Comparison of ENCODE assay signal across 29 mouse cellular contexts in genomic region chr14:99411835-99412234, GRCm38 (mm10).
"Had no signal": no experiment of that assay in that cellular context is flagged by ENCODE, and none has a peak within 500 bp of the region (broad histone marks: within the 10 kb centered on the region; RNA-seq: fewer than 3 reads in every experiment).

No protein-coding gene starts in this region.

- H3K27me3 ChIP-seq: limb, embryonic 12.5 days; limb, embryonic 13.5 days; liver, embryonic 12.5 days; liver, embryonic 13.5 days; liver, embryonic 15.5 days; lung, embryonic 15.5 days; megakaryocyte, embryonic 14.5 days; midbrain, embryonic 13.5 days; midbrain, embryonic 15.5 days; neural tube, embryonic 12.5 days had no signal

- H3K9ac ChIP-seq: limb, embryonic 12.5 days; limb, embryonic 13.5 days; liver, embryonic 12.5 days; liver, embryonic 13.5 days; liver, embryonic 14.5 days; liver, embryonic 15.5 days; liver, postnatal 0 days; lung, embryonic 14.5 days; lung, embryonic 15.5 days; midbrain, embryonic 12.5 days; midbrain, embryonic 13.5 days; midbrain, embryonic 15.5 days; neural tube, embryonic 12.5 days had no signal

- H3K36me3 ChIP-seq: limb, embryonic 12.5 days; limb, embryonic 13.5 days; liver, embryonic 12.5 days; liver, embryonic 13.5 days; liver, embryonic 15.5 days; lung, embryonic 15.5 days; midbrain, embryonic 10.5 days; midbrain, embryonic 12.5 days; midbrain, embryonic 13.5 days; midbrain, embryonic 15.5 days; neural tube, embryonic 12.5 days had no signal

- H3K4me3 ChIP-seq: left cerebral cortex, adult 2 months; limb, embryonic 12.5 days; limb, embryonic 13.5 days; liver, embryonic 12.5 days; liver, embryonic 13.5 days; liver, embryonic 15.5 days; lung, embryonic 15.5 days; megakaryocyte, embryonic 14.5 days; midbrain, embryonic 10.5 days; midbrain, embryonic 12.5 days; midbrain, embryonic 13.5 days; midbrain, embryonic 15.5 days; myocyte; neural tube, embryonic 12.5 days had no signal

- DNase-seq: left cerebral cortex, postnatal 4 days; liver; liver, embryonic 13.5 days; liver, postnatal 0 days; lung, adult 18-20 months; lung, adult 2 months; lung, embryonic 14.5 days; lung, postnatal 10 days; lung, postnatal 14 days; lung, postnatal 36 days; midbrain, embryonic 14.5 days had no signal

- H3K27ac ChIP-seq: left cerebral cortex, adult 2 months; limb, embryonic 12.5 days; limb, embryonic 13.5 days; liver, embryonic 12.5 days; liver, embryonic 13.5 days; liver, embryonic 14.5 days; liver, embryonic 15.5 days; lung, embryonic 15.5 days; macrophage; midbrain, embryonic 10.5 days; midbrain, embryonic 12.5 days; midbrain, embryonic 13.5 days; midbrain, embryonic 15.5 days; neural tube, embryonic 12.5 days had no signal

- H3K4me2 ChIP-seq: limb, embryonic 12.5 days; limb, embryonic 13.5 days; liver, embryonic 11.5 days; liver, embryonic 12.5 days; liver, embryonic 13.5 days; liver, embryonic 15.5 days; lung, embryonic 14.5 days; lung, embryonic 15.5 days; midbrain, embryonic 11.5 days; midbrain, embryonic 12.5 days; midbrain, embryonic 13.5 days; midbrain, embryonic 15.5 days; neural tube, embryonic 12.5 days had no signal

- H3K9me3 ChIP-seq: limb, embryonic 12.5 days; limb, embryonic 13.5 days; liver, embryonic 12.5 days; liver, embryonic 13.5 days; liver, embryonic 15.5 days; lung, embryonic 15.5 days; megakaryocyte, embryonic 14.5 days; midbrain, embryonic 10.5 days; midbrain, embryonic 12.5 days; midbrain, embryonic 13.5 days; midbrain, embryonic 15.5 days; neural tube, embryonic 12.5 days had no signal

- H3K4me1 ChIP-seq: limb, embryonic 12.5 days; limb, embryonic 13.5 days; liver, embryonic 12.5 days; liver, embryonic 13.5 days; liver, embryonic 15.5 days; lung, embryonic 15.5 days; megakaryocyte, embryonic 14.5 days; midbrain, embryonic 12.5 days; midbrain, embryonic 13.5 days; midbrain, embryonic 15.5 days; neural tube, embryonic 12.5 days had no signal

- ATAC-seq: liver, embryonic 12.5 days; liver, postnatal 0 days; midbrain, embryonic 13.5 days; midbrain, embryonic 15.5 days; midbrain, embryonic 16.5 days had no signal
